Mouse (Mus musculus): ENCODE results near the gene Lmf1.

DNA sequence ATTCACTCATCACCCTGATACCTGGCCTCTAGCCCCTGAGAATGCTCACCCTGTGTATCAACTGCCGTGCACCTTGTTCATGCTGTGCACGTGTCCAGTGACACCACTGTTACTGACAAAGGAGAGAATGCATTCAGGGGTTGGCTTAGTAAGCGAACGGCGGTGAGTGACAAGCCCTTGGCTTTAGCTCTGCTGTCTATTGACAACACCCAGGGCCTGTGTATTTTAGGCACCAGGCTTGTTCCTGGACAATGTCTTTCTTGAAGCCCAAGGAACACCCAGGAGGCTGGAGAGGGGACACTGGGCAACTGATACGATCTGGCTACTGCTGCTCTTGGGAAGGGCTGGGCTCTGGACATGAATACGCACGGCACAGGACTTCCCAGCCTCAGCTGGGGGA is 3.2 kb downstream of the Lmf1 start:
- TF ChIP-seq TAL1 (IDR thresholded peaks at IDR 0.05; ENCODE audit: low read length) (no peak), GATA1 (IDR thresholded peaks at IDR 0.05; ENCODE audit: low read length) (no peak)

Measured in erythroblast, embryonic 14.5 days (primary cell).